Mouse (Mus musculus) neural tube, embryonic 11.5 days (tissue): Measurements from ENCODE around the gene Tbc1d22a. TPM values are rescaled to one million over a fixed set of nuclear protein-coding genes. Genes with fewer than 3 reads are reported as not detected.
A peak's percentile ranks its signal among the peaks of the same experiment; 100 is the strongest.

Experiments
- ATAC-seq: fragments of 200-750 bp; cut with Nextera tagmentation; 2 replicates; pipeline ENCODE4 v1.8.0; 2017; ENCODE audit warnings: moderate number of reproducible peaks, mild to moderate bottlenecking, moderate TSS enrichment, moderate library complexity; ENCODE audit not compliant: insufficient read depth, low FRiP score, low TSS enrichment
- DNase-seq: peaks from one replicate; pipeline ENCODE4 v3.0.0-alpha.2; 2015; ENCODE audit warnings: low spot score
- H3K27ac ChIP-seq: fragments of 300-500 bp; sonication (generic); 2 replicates; pipeline ENCODE4 v1.5.1; 2014; ENCODE audit warnings: low read depth, mild to moderate bottlenecking, low read length
- H3K27me3 ChIP-seq: fragments of 300-500 bp; sonication (generic); 2 replicates; pipeline ENCODE4 v1.6.1; 2014; ENCODE audit warnings: mild to moderate bottlenecking, low read length, mixed read lengths; ENCODE audit not compliant: control insufficient read depth, insufficient read depth
- H3K36me3 ChIP-seq: fragments of 300-500 bp; sonication (generic); 2 replicates; pipeline ENCODE4 v1.6.1; 2014; ENCODE audit warnings: mild to moderate bottlenecking, low read length, moderate library complexity, mixed read lengths; ENCODE audit not compliant: control insufficient read depth, insufficient read depth
- H3K4me1 ChIP-seq: fragments of 300-500 bp; sonication (generic); 2 replicates; pipeline ENCODE4 v1.6.1; 2014; ENCODE audit warnings: low read length, mixed read lengths; ENCODE audit not compliant: control insufficient read depth, insufficient read depth
- H3K4me2 ChIP-seq: fragments of 300-500 bp; sonication (generic); 2 replicates; pipeline ENCODE4 v1.6.1; 2014; ENCODE audit warnings: low read depth, mild to moderate bottlenecking, moderate library complexity
- H3K4me3 ChIP-seq: fragments of 300-500 bp; sonication (generic); 2 replicates; pipeline ENCODE4 v1.5.1; 2014; ENCODE audit warnings: low read depth, low read length
- H3K9ac ChIP-seq: fragments of 300-500 bp; sonication (generic); 2 replicates; pipeline ENCODE4 v1.6.1; 2014; ENCODE audit warnings: mild to moderate bottlenecking, low read length
- H3K9me3 ChIP-seq: fragments of 300-500 bp; sonication (generic); 2 replicates; pipeline ENCODE4 v1.6.1; 2016; ENCODE audit warnings: low read length; ENCODE audit not compliant: control insufficient read depth
- WGBS: fragments of 180-500 bp; shearing (Covaris S2); extraction: QIAGEN DNeasy Blood & Tissue Kit; methylation state at CpG from one replicate; pipeline ENCODE4 v1.1.7; 2014; 5-methylcytosine and 5-hydroxymethylcytosine counted together
- polyA plus RNA-seq: library from polyadenylated mRNA; unstranded; fragments of >200 nt; fragmentation: Nextera tagmentation; extraction: Ambion mirVana; gene quantifications from 2 replicates; pipeline ENCODE4 v1.2.1, GENCODE M21; 2014

The Tbc1d22a gene
- 9.9 TPM in 2 replicates for polyA plus RNA-seq

- under 1% methylated on average over 64 of the region's 64 CpGs for WGBS
- H3K27me3 ChIP-seq, result no peaks in the 10 kb centered on the region
These were observed at the start of gene Tbc1d22a for GRCm38 (mm10) chr15:86213753-86214548. Gene Tbc1d22a (plus strand): TSS chr15:86214459.

GRCm38 (mm10) chr15:86164718-86165345, 49.4 kb upstream of the Tbc1d22a start:
- no peak for DNase-seq
- Histone ChIP-seq H3K36me3 (peaks cover 4% of the 10 kb centered on the region; the same call in 1 of the 2 replicates), H3K9me3 (no peaks in the 10 kb centered on the region), H3K27ac (no peak overlapping the region), H3K27me3 (no peaks in the 10 kb centered on the region), H3K9ac (no peak overlapping the region), H3K4me2 (no peak overlapping the region), H3K4me1 (peaks cover 4% of the 10 kb centered on the region; the same call in 1 of the 2 replicates), H3K4me3 (no peak overlapping the region)
- no peak for ATAC-seq
- WGBS, result 84% methylated on average over 21 of the region's 21 CpGs

More at GRCm38 (mm10) chr15:86213753-86214548, at the start of gene Tbc1d22a:
- Histone ChIP-seq H3K36me3 (no peaks in the 10 kb centered on the region), H3K9ac (peak within 1 kb of the TSS; percentile 86), H3K27ac (peak within 1 kb of the TSS; percentile 78), H3K4me1 (peaks cover 12% of the 10 kb centered on the region), H3K4me2 (peak within 1 kb of the TSS; percentile 87), H3K9me3 (no peaks in the 10 kb centered on the region), H3K4me3 (peak within 1 kb of the TSS; percentile 86)
- peak; percentile 92 for ATAC-seq
- peak; percentile 94 for DNase-seq

- H3K27ac ChIP-seq, result no peak overlapping the region
- no peaks in the 10 kb centered on the region for H3K9me3 ChIP-seq
- no peak overlapping the region for H3K9ac ChIP-seq
- H3K4me2 ChIP-seq, result no peak overlapping the region
- no peak for ATAC-seq
- H3K4me1 ChIP-seq, result peaks cover 4% of the 10 kb centered on the region; the same call in 1 of the 2 replicates
- peaks cover 4% of the 10 kb centered on the region; the same call in 1 of the 2 replicates for H3K36me3 ChIP-seq
- H3K27me3 ChIP-seq, result no peaks in the 10 kb centered on the region
- DNase-seq, result no peak
- 90% methylated on average over 24 of the region's 24 CpGs for WGBS
- H3K4me3 ChIP-seq, result no peak overlapping the region
These were observed 48.3 kb upstream of the Tbc1d22a start for GRCm38 (mm10) chr15:86165811-86166590.

- Histone ChIP-seq H3K4me1 (peaks cover 4% of the 10 kb centered on the region; the same call in 1 of the 2 replicates), H3K4me2 (no peak overlapping the region), H3K9me3 (no peaks in the 10 kb centered on the region), H3K4me3 (no peak overlapping the region), H3K9ac (no peak overlapping the region), H3K27me3 (no peaks in the 10 kb centered on the region), H3K27ac (no peak overlapping the region), H3K36me3 (no peaks in the 10 kb centered on the region)
- ATAC-seq, result no peak
- no peak for DNase-seq
- WGBS, result 91% methylated on average over 7 of the region's 7 CpGs
These were observed 47.1 kb upstream of the Tbc1d22a start for GRCm38 (mm10) chr15:86167032-86167655.

GRCm38 (mm10) chr15:86167787-86168504, 46.3 kb upstream of the Tbc1d22a start:
- ATAC-seq (no peak), DNase-seq (no peak)
- Histone ChIP-seq H3K9me3 (no peaks in the 10 kb centered on the region), H3K4me3 (no peak overlapping the region), H3K27me3 (no peaks in the 10 kb centered on the region), H3K27ac (no peak overlapping the region), H3K36me3 (no peaks in the 10 kb centered on the region), H3K9ac (no peak overlapping the region), H3K4me1 (peaks cover 4% of the 10 kb centered on the region; the same call in 1 of the 2 replicates), H3K4me2 (no peak overlapping the region)
- 82% methylated on average over 10 of the region's 10 CpGs for WGBS

GRCm38 (mm10) chr15:86168505-86168867, 45.8 kb upstream of the Tbc1d22a start:
- Histone ChIP-seq H3K9ac (no peak overlapping the region), H3K9me3 (no peaks in the 10 kb centered on the region), H3K27ac (no peak overlapping the region), H3K4me2 (no peak overlapping the region), H3K36me3 (no peaks in the 10 kb centered on the region), H3K4me1 (peaks cover 4% of the 10 kb centered on the region; the same call in 1 of the 2 replicates), H3K4me3 (no peak overlapping the region), H3K27me3 (no peaks in the 10 kb centered on the region)
- no peak for DNase-seq
- ATAC-seq, result no peak
- WGBS, result 53% methylated on average over 7 of the region's 7 CpGs

GRCm38 (mm10) chr15:86168941-86169816, 45.1 kb upstream of the Tbc1d22a start:
- Histone ChIP-seq H3K9ac (no peak overlapping the region), H3K27me3 (no peaks in the 10 kb centered on the region), H3K4me3 (no peak overlapping the region), H3K9me3 (no peaks in the 10 kb centered on the region), H3K4me1 (peaks cover 4% of the 10 kb centered on the region; the same call in 1 of the 2 replicates), H3K36me3 (no peaks in the 10 kb centered on the region), H3K4me2 (no peak overlapping the region), H3K27ac (no peak overlapping the region)
- ATAC-seq (no peak; the same call in 1 of the 2 replicates), DNase-seq (no peak)
- 77% methylated on average over 12 of the region's 12 CpGs for WGBS
